Mouse (Mus musculus): Measurements from ENCODE around the gene Amz1.

- no peak for TF ChIP-seq CTCF (IDR thresholded peaks at IDR 0.05; ENCODE audit: extremely low read depth, insufficient read depth, insufficient read length, insufficient replicate concordance)
- no peak for TF ChIP-seq POLR2A (IDR thresholded peaks at IDR 0.05; ENCODE audit: low read depth, low read length)
Observed at GRCm38 (mm10) chr5:140798775-140799174, 74.8 kb downstream of the Amz1 start.
